In genomic region chr7:4878186-4878585, GRCm38 (mm10) we compare ENCODE assay signal across 9 mouse cellular contexts. TPM values are rescaled to one million over a fixed set of nuclear protein-coding genes. Genes with fewer than 3 reads are reported as not detected.
DNase-seq lines count a peak whose midpoint lies in the region; ATAC-seq and TF ChIP-seq lines count a peak whose summit lies in the region.
"Had no signal": no experiment of that assay in that cellular context is flagged by ENCODE, and none has a peak within 500 bp of the region (broad histone marks: within the 10 kb centered on the region; RNA-seq: fewer than 3 reads in every experiment).

No protein-coding gene starts in this region.

- H3K4me2 ChIP-seq in heart, embryonic 16.5 days (ENCODE audit: low read depth, low read length) = peak overlapping the region; percentile 85
- peak overlapping the region; percentile 75; the same call in 1 of the 2 replicates for H3K4me2 ChIP-seq in lung, postnatal 0 days (replicated peaks; ENCODE audit: low read depth, low read length)

- H3K9ac ChIP-seq in heart, embryonic 16.5 days (ENCODE audit: low read length) = peak overlapping the region; percentile 73; the same call in 1 of the 2 replicates
- no peak overlapping the region for H3K9ac ChIP-seq in lung, postnatal 0 days (replicated peaks; ENCODE audit: low read depth)

- peaks cover 3% of the 10 kb centered on the region; the same call in 1 of the 2 replicates for H3K36me3 ChIP-seq in heart, embryonic 16.5 days (ENCODE audit: control insufficient read depth, insufficient read depth)
- H3K36me3 ChIP-seq in E14TG2a.4 (ENCODE audit: insufficient read depth, low read length) = peaks cover 15% of the 10 kb centered on the region
- no peaks in the 10 kb centered on the region for H3K36me3 ChIP-seq in lung, postnatal 0 days (ENCODE audit: insufficient read depth, low read length)

- no peak for TF ChIP-seq EP300 in lung, postnatal 0 days (IDR thresholded peaks at IDR 0.05)

- no peak overlapping the region for H3K4me3 ChIP-seq in heart, embryonic 16.5 days (ENCODE audit: low read length)
- H3K4me3 ChIP-seq in E14TG2a.4 (replicated peaks; ENCODE audit: low read length) = peak overlapping the region; percentile 90
- no peak overlapping the region for H3K4me3 ChIP-seq in lung, postnatal 0 days (ENCODE audit: low read depth, low read length)

- DNase-seq in heart, adult 11 months = no peak
- peak; percentile 63 for DNase-seq in induced T-regulatory cell, adult 2 months (ENCODE audit: low read depth)
- no peak for DNase-seq in lung, postnatal 0 days (ENCODE audit: low spot score)
- no peak for DNase-seq in left cerebral cortex, postnatal 4 days
- DNase-seq in left cerebral cortex, adult 18-20 months (ENCODE audit: low spot score in 2 of 2) = no peak
- DNase-seq in heart, postnatal 14 days = no peak

- intact Hi-C loops in left cerebral cortex, postnatal 4 days (cut with DNase I) = no loop called here
- intact Hi-C loops in heart, postnatal 14 days (cut with DNase I) = no loop called here

- 0 out of 2 replicates have a peak, but pooled peaks cover 2% of the 10 kb centered on the region for H3K9me3 ChIP-seq in heart, embryonic 16.5 days (replicated peaks; ENCODE audit: control insufficient read depth, low read length)
- H3K9me3 ChIP-seq in E14TG2a.4 (ENCODE audit: low read length) = peaks cover 15% of the 10 kb centered on the region
- no peaks in the 10 kb centered on the region for H3K9me3 ChIP-seq in lung, postnatal 0 days (ENCODE audit: low read length)

- peaks cover 13% of the 10 kb centered on the region for H3K4me1 ChIP-seq in heart, embryonic 16.5 days (ENCODE audit: control insufficient read depth, insufficient read depth, low read length)
- peaks cover 40% of the 10 kb centered on the region for H3K4me1 ChIP-seq in E14TG2a.4 (replicated peaks; ENCODE audit: low read depth, low read length)
- H3K4me1 ChIP-seq in lung, postnatal 0 days (ENCODE audit: insufficient read depth, low read depth, low read length) = peaks cover 5% of the 10 kb centered on the region; the same call in 1 of the 2 replicates

- ATAC-seq in heart, embryonic 16.5 days (replicated peaks; ENCODE audit: extremely low read depth, insufficient read depth, low FRiP score) = no peak
- ATAC-seq in lung, postnatal 0 days = no peak

- H3K27ac ChIP-seq in heart, embryonic 16.5 days (ENCODE audit: low read length) = no peak overlapping the region
- H3K27ac ChIP-seq in lung, postnatal 0 days (ENCODE audit: low read length) = no peak overlapping the region
- H3K27ac ChIP-seq: heart, embryonic 13.5 days had no signal

- TF ChIP-seq CTCF in E14TG2a.4 (conservative IDR thresholded peaks at IDR 0.05; ENCODE audit: low read length) = peak; percentile 10; the same call in 1 of the 2 replicates
- TF ChIP-seq CTCF in lung, postnatal 0 days (IDR thresholded peaks at IDR 0.05) = peak; percentile 49

- H3K27me3 ChIP-seq in heart, embryonic 16.5 days (ENCODE audit: control insufficient read depth, insufficient read depth, low read length) = no peaks in the 10 kb centered on the region
- no peaks in the 10 kb centered on the region for H3K27me3 ChIP-seq in E14TG2a.4 (ENCODE audit: insufficient read depth, low read length)
- no peaks in the 10 kb centered on the region for H3K27me3 ChIP-seq in lung, postnatal 0 days (replicated peaks; ENCODE audit: insufficient read depth, low read length)
- H3K27me3 ChIP-seq: heart, embryonic 13.5 days had no signal

RNA-seq across cellular contexts. Expression of gene Isoc2a, which starts 1.2 kb away (rescaled TPM):
- 2.0 and 2.1 TPM in 2 replicates for polyA plus RNA-seq in heart, embryonic 16.5 days (2015; fragmentation: Nextera tagmentation; extraction: Ambion mirVana)
- 0.53 and 0.57 TPM in 2 replicates for polyA plus RNA-seq in lung, postnatal 0 days (2015; fragmentation: Nextera tagmentation; extraction: Ambion mirVana)
- total RNA-seq in left cerebral cortex, postnatal 4 days (2021) = 1 to 10 TPM; 6.2 to 6.5 TPM
- total RNA-seq in left cerebral cortex, adult 18-20 months (2021) = 10 to 100 TPM; 14.2 to 14.8 TPM
- total RNA-seq in heart, postnatal 14 days (2021) = 10 to 100 TPM; 22.9 to 27.0 TPM

RNA-seq across cellular contexts. Expression of gene Isoc2b, which starts 8.1 kb away (rescaled TPM):
- 5.6 and 6.3 TPM in 2 replicates for polyA plus RNA-seq in heart, embryonic 16.5 days (2015; fragmentation: Nextera tagmentation; extraction: Ambion mirVana)
- 12.7 and 16.1 TPM in 2 replicates for polyA plus RNA-seq in lung, postnatal 0 days (2015; fragmentation: Nextera tagmentation; extraction: Ambion mirVana)
- 1 to 10 TPM; 1.2 to 1.9 TPM for total RNA-seq in left cerebral cortex, postnatal 4 days (2021)
- total RNA-seq in left cerebral cortex, adult 18-20 months (2021) = 1 to 10 TPM; 4.5 to 5.9 TPM
- 1 to 10 TPM; 3.1 to 4.2 TPM for total RNA-seq in heart, postnatal 14 days (2021)

RNA-seq across cellular contexts. Expression of gene Gm36210, which starts 28.1 kb away (rescaled TPM):
- polyA plus RNA-seq in heart, embryonic 16.5 days (2015; fragmentation: Nextera tagmentation; extraction: Ambion mirVana) = 0.11 TPM in 1 of 2 replicates, not detected in the other
- polyA plus RNA-seq in lung, postnatal 0 days (2015; fragmentation: Nextera tagmentation; extraction: Ambion mirVana) = not detected in 2 replicates
- total RNA-seq in left cerebral cortex, postnatal 4 days (2021) = under 1 TPM; 0.50 to 0.74 TPM
- total RNA-seq in left cerebral cortex, adult 18-20 months (2021) = under 1 TPM in 1 of 2 experiments, not detected in 1; 0.46 TPM
- not detected for total RNA-seq in heart, postnatal 14 days (2021)
- polyA plus RNA-seq: heart, embryonic 13.5 days had no signal

RNA-seq across cellular contexts. Expression of gene Shisa7, which starts 33.7 kb away (rescaled TPM):
- polyA plus RNA-seq in heart, embryonic 16.5 days (2015; fragmentation: Nextera tagmentation; extraction: Ambion mirVana) = 0.05 and 0.07 TPM in 2 replicates
- 0.43 and 0.51 TPM in 2 replicates for polyA plus RNA-seq in lung, postnatal 0 days (2015; fragmentation: Nextera tagmentation; extraction: Ambion mirVana)
- 100 to 1,000 TPM; 112 to 126 TPM for total RNA-seq in left cerebral cortex, postnatal 4 days (2021)
- 100 to 1,000 TPM; 102 to 115 TPM for total RNA-seq in left cerebral cortex, adult 18-20 months (2021)
- under 1 TPM in 1 of 2 experiments, not detected in 1; 0.05 TPM for total RNA-seq in heart, postnatal 14 days (2021)

RNA-seq across cellular contexts. Expression of gene Zfp628, which starts 36.8 kb away (rescaled TPM):
- polyA plus RNA-seq in heart, embryonic 16.5 days (2015; fragmentation: Nextera tagmentation; extraction: Ambion mirVana) = 2.2 and 2.5 TPM in 2 replicates
- 2.7 TPM in 2 replicates for polyA plus RNA-seq in lung, postnatal 0 days (2015; fragmentation: Nextera tagmentation; extraction: Ambion mirVana)
- total RNA-seq in left cerebral cortex, postnatal 4 days (2021) = 10 to 100 TPM; 21.1 to 21.4 TPM
- total RNA-seq in left cerebral cortex, adult 18-20 months (2021) = 10 to 100 TPM; 14.7 to 15.9 TPM
- 1 to 10 TPM; 9.4 to 9.6 TPM for total RNA-seq in heart, postnatal 14 days (2021)
